Mouse (Mus musculus): ENCODE measurements at regions not wholly inside any gene's neighbourhood (a gene's known extent, or its start where the extent isn't known, plus 50 kb on each side); places are given as distances from the start of the nearest gene placed in this dataset.

DNA sequence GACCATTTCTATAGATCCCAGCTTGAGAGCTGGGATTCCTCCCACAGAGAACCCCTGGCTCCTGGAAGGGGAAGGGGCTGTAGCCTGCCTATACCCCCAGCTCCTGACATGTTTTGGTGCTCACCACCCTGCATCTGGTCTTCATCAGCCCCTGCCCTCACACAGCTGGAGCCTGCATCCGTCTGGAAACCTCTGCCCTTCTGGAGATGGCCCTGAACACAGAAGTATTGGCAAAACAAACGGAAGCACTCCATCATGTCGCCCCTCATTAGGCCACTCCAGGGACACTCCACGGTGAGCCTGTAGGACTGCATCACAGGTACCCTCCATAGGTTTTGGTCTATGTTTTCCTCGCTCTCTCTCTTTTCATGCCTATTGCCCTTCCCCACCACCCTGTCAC is 231.3 kb downstream of the Rybp start:
- no peak for TF ChIP-seq MAFK (IDR thresholded peaks at IDR 0.05; ENCODE audit: insufficient read depth, low read depth, low read length)
- no peak for TF ChIP-seq ZC3H11A (IDR thresholded peaks at IDR 0.05; ENCODE audit: borderline replicate concordance, low read depth, low read length)
